Mouse (Mus musculus): ENCODE measurements around the gene Abi3.

DNA sequence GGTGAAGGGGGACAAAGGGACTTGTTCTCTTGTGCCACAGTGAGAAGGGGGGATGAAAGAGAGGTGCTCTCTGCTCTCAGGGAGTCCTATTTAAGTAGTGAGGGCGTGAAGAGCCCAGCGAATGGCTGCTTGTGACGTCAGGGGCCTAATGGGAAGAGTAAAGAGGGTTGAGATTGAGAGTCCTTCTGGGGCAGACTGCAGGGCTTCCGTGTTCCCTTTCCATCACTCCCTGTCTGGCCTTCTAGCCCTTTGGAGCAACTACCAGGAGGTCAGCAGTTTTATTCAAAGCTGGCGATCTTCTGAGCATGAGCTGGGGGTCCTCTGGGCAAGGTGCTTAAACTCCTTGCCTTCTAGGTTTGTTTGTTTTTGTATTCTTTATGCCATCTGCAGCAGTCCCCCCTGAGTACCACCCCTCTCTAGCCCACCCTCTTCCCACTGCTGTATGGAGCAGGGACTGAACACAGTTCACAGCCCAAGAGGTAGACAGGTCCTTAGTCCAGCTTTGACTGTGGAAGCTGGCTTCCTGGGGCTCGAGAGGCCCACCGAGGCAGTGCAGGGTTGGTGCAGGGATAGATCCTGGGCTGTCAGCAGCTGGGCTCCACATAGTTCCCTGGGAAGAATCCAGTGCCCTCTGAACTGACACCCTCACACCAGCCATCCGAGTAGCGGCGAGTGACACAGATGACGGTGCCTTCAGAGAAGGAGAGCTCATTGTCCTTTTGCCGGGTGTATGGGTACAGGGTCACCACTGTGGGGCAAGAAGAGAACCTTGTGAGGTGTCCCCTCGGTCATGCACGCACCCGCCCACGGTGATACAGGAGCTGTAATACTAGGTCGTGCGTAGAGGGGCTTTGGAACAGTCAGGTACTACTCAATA, 9.9 kb downstream of the Abi3 start:
- TF ChIP-seq CTCF (IDR thresholded peaks at IDR 0.05; ENCODE audit: low read depth, low read length) (no peak), GATA1 (IDR thresholded peaks at IDR 0.05; ENCODE audit: borderline replicate concordance, low read length) (no peak), TAL1 (conservative IDR thresholded peaks at IDR 0.05; ENCODE audit: low read depth, low read length) (no peak)

Data from G1E (cell line).